Mouse (Mus musculus) kidney, adult 2 months (tissue): ENCODE data around the gene Nudt17. TPM values are rescaled to one million over a fixed set of nuclear protein-coding genes. Genes with fewer than 3 reads are reported as not detected.
A peak's percentile ranks its signal among the peaks of the same experiment; 100 is the strongest.
"Not testable (repeated sequence)": the region's sequence is repeated elsewhere in the genome, so short reads cannot be mapped to it uniquely, and the experiment has no call there.

Source experiments
- DNase-seq: peaks from one replicate; pipeline ENCODE4 v3.0.0; 2021
- H3K27ac ChIP-seq: fragments of 200-500 bp; 2 replicates; pipeline ENCODE4 v1.5.1; 2012; ENCODE audit warnings: low read depth, low read length, control low read depth, inconsistent platforms; ENCODE audit not compliant: insufficient read depth
- H3K27me3 ChIP-seq: fragments of 200-500 bp; replicated peaks from 2 replicates; pipeline ENCODE4 v1.6.1; 2012; ENCODE audit warnings: mild to moderate bottlenecking, moderate library complexity, low read length, inconsistent platforms; ENCODE audit not compliant: control insufficient read depth, insufficient read depth
- H3K36me3 ChIP-seq: fragments of 200-500 bp; 2 replicates; pipeline ENCODE4 v1.6.1; 2012; ENCODE audit warnings: mild to moderate bottlenecking, moderate library complexity, low read length, inconsistent platforms; ENCODE audit not compliant: control insufficient read depth, insufficient read depth
- H3K4me1 ChIP-seq: fragments of 200-500 bp; 2 replicates; pipeline ENCODE4 v1.6.1; 2011; ENCODE audit warnings: low read length; ENCODE audit not compliant: control insufficient read depth, insufficient read depth
- H3K4me3 ChIP-seq: fragments of 200-500 bp; 2 replicates; pipeline ENCODE4 v1.5.1; 2011; ENCODE audit warnings: mild to moderate bottlenecking, low read depth, low read length, control low read depth; ENCODE audit not compliant: insufficient read depth
- CTCF ChIP-seq: fragments of 200-500 bp; conservative IDR thresholded peaks from 2 replicates; pipeline ENCODE4 v1.5.1; 2011; ENCODE audit warnings: low read depth, mild to moderate bottlenecking, control low read depth, low read length, moderate library complexity, mixed read lengths; ENCODE audit not compliant: insufficient read depth, insufficient read length
- POLR2A ChIP-seq: fragments of 200-500 bp; IDR thresholded peaks from one replicate; pipeline ENCODE4 v1.6.1; 2011; ENCODE audit warnings: low read depth, low read length, control low read depth
- WGBS: fragments of 180-500 bp; shearing (Covaris S2); methylation state at CpG from one replicate; pipeline ENCODE4 v1.1.7; 2018; 5-methylcytosine and 5-hydroxymethylcytosine counted together
- polyA plus RNA-seq: library from polyadenylated mRNA; depleted of rRNA; stranded (reverse); fragments of >200 nt; gene quantifications from 2 replicates; pipeline ENCODE4 v1.2.3, GENCODE M21; 2012

Gene Nudt17
- polyA plus RNA-seq, 1 experiment, result 3.6 TPM

DNA sequence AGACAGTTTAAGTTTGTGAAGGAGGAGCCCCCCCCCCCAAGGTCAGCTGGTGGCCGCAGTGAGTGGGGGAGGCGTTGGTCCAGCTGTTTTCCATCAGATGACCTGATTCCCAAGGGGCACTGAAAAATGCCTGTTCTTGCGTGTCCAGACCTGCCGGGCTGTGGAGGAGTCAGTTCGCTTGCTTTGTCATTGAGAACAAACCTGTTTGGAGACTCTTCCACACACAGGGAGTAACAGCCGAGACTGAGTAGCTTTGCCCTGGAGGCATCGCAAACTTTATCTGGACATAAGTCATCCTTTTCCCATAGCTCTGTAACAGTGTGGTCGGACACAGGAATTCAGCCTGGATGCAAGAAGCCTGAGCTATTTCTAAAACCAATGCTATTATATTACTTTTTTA lies 33.9 kb downstream of the Nudt17 start:
- Histone ChIP-seq H3K27me3 (no peaks in the 10 kb centered on the region), H3K27ac (no peak overlapping the region), H3K36me3 (no peaks in the 10 kb centered on the region), H3K4me3 (no peak overlapping the region), H3K4me1 (no peaks in the 10 kb centered on the region)
- 38% methylated on average over 8 of the region's 8 CpGs for WGBS
- no peak for DNase-seq
- TF ChIP-seq CTCF, result no peak
- TF ChIP-seq POLR2A, result no peak

DNA sequence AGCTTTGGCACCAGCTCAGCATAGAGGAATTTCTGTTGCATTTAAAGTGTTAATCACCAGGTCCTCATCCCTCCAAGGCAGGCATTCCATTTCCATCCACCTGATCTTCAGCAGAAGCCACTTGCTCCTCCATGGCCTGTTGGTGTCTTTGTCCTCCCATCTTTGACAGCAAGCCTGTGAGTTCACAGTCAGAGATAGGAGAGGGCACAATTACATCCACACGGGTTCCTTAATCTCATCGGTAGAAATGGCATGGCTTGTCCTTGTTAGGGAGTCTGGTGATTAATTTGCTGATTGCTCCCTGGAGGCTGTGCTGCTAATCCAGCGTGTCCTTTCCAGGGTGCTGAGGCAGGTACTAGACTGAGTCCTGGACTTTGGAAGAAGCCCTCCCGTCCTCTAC lies 34.8 kb downstream of the Nudt17 start:
- 50% methylated on average over 4 of the region's 4 CpGs for WGBS
- no peak for DNase-seq
- no peak overlapping the region for H3K27ac ChIP-seq

DNA sequence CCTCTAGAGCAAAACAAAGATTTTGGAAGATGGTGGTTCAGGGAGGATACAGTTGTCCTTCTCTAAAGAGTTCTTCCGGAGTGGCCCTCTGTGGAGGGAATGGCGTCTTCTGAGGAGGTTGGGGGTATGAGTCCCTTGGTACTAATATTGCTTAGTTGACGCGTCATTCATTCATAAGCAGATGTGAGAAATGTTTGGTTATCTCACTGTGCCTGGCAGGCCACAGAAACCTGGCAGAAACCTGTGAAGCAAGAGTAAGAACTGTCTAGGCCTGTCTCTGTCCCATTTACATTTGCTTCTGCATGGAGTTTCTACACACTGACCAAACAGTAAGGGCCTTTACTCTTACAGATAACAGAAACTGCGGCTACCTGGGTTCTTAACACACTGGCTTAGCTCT lies 36.8 kb downstream of the Nudt17 start:
- H3K27me3 ChIP-seq, result no peaks in the 10 kb centered on the region
- DNase-seq, result no peak
- H3K27ac ChIP-seq, result no peak overlapping the region
- 98% methylated on average over 5 of the region's 5 CpGs for WGBS
- peaks cover 4% of the 10 kb centered on the region; the same call in 1 of the 2 replicates for H3K4me1 ChIP-seq
- H3K4me3 ChIP-seq, result no peak overlapping the region
- TF ChIP-seq CTCF (no peak), POLR2A (no peak)
- no peaks in the 10 kb centered on the region for H3K36me3 ChIP-seq

More for the DNA sequence above, 34.8 kb downstream of the Nudt17 start:
- no peaks in the 10 kb centered on the region for H3K4me1 ChIP-seq
- no peaks in the 10 kb centered on the region for H3K36me3 ChIP-seq
- no peaks in the 10 kb centered on the region for H3K27me3 ChIP-seq
- TF ChIP-seq POLR2A, result no peak
- no peak for TF ChIP-seq CTCF
- H3K4me3 ChIP-seq, result no peak overlapping the region

DNA sequence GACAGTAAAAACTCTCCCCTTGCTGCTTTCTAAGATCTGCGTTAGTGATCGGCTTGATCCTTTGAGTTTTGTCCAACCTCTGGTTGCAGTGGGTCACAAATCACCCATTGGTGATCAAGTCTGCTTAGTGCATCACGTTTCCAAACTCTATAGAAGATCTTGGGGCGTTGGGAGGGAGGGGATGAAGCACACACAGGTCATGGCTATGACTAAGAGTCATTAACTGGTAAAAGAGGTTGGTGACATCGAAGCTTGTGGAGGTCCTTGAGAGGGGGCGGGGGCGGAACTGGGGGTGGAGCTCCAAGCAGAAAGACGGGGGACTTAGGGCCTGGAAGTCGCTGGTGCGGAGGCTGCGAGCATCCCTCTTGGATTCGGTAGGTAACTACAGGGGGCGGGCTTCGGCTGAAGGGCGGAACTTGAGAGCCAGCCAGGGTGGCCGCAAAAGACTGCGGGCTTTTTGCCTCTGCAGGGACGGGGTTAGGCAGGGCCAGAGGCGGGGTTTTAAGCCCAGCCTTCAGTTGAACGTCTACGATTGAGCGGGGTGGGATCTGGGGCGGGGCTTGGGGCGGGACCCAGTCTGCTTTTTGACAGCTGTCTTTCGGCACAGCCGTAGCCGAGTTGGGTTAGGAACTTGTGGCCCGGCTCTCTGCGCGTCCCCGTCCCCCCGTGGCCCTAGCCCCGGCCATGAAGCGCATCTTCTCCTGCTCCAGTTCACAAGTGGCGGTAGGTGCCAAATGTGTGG lies 38.5 kb downstream of the Nudt17 start, which contains the start of gene Ankrd35:
Gene Ankrd35, plus strand, starts transcription at position 405 of the 742 bp plus-strand sequence.
- TF ChIP-seq CTCF, result peak; percentile 31; the same call in 1 of the 2 replicates
- TF ChIP-seq POLR2A, result no peak

GRCm38 (mm10) chr3:96668424-96669067 lies 39.8 kb downstream of the Nudt17 start:
- no peak for DNase-seq
- H3K36me3 ChIP-seq, result no peaks in the 10 kb centered on the region
- H3K4me1 ChIP-seq, result peaks cover 7% of the 10 kb centered on the region; the same call in 1 of the 2 replicates
- no peaks in the 10 kb centered on the region for H3K27me3 ChIP-seq
- no peak for TF ChIP-seq POLR2A
- TF ChIP-seq CTCF, result no peak
- WGBS, result 86% methylated on average over 5 of the region's 5 CpGs
- H3K4me3 ChIP-seq, result no peak overlapping the region
- H3K27ac ChIP-seq, result no peak overlapping the region

More for the DNA sequence above, 38.5 kb downstream of the Nudt17 start, which contains the start of gene Ankrd35:
- Histone ChIP-seq H3K4me3 (peak within 1 kb of the TSS; percentile 52), H3K36me3 (no peaks in the 10 kb centered on the region), H3K27me3 (no peaks in the 10 kb centered on the region), H3K4me1 (peaks cover 4% of the 10 kb centered on the region; the same call in 1 of the 2 replicates), H3K27ac (no peak within 1 kb of the TSS)
- peak; percentile 90 for DNase-seq
- WGBS, result 6% methylated on average over 35 of the region's 35 CpGs

DNA sequence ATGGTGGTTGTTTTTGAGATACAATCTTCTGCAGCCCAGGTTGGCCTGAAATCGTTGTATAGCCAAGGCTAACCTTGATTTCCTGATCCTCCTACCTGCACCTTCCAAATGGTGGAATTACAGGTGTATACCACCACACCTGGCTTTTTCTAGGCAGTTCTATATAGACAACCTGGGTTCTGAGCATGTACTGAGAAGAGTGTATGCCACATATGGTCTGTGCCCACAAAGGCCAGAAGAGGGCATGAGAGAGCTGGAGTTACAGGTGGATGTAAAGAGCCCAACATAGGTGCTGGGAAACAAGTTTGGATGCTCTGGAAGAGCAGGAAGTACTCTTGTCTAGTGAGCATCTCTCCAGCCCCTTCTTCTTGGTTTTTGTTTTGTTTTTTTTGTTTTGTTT lies 41.0 kb downstream of the Nudt17 start:
- H3K27me3 ChIP-seq, result no peaks in the 10 kb centered on the region
- H3K27ac ChIP-seq, result no peak overlapping the region
- WGBS, result 44% methylated on average over 1 of the region's 1 CpGs
- H3K36me3 ChIP-seq, result no peaks in the 10 kb centered on the region
- peaks cover 7% of the 10 kb centered on the region; the same call in 1 of the 2 replicates for H3K4me1 ChIP-seq
- TF ChIP-seq CTCF, result peak; percentile 61
- TF ChIP-seq POLR2A, result no peak
- no peak overlapping the region for H3K4me3 ChIP-seq
- DNase-seq, result peak; percentile 43

GRCm38 (mm10) chr3:96666916-96667315 lies 41.4 kb downstream of the Nudt17 start:
- peak; percentile 82 for DNase-seq
- 48% methylated on average over 5 of the region's 5 CpGs for WGBS
- Histone ChIP-seq H3K4me3 (no peak overlapping the region), H3K4me1 (peaks cover 7% of the 10 kb centered on the region; the same call in 1 of the 2 replicates), H3K27ac (no peak overlapping the region), H3K27me3 (no peaks in the 10 kb centered on the region), H3K36me3 (no peaks in the 10 kb centered on the region)
- TF ChIP-seq POLR2A (no peak), CTCF (no peak)

DNA sequence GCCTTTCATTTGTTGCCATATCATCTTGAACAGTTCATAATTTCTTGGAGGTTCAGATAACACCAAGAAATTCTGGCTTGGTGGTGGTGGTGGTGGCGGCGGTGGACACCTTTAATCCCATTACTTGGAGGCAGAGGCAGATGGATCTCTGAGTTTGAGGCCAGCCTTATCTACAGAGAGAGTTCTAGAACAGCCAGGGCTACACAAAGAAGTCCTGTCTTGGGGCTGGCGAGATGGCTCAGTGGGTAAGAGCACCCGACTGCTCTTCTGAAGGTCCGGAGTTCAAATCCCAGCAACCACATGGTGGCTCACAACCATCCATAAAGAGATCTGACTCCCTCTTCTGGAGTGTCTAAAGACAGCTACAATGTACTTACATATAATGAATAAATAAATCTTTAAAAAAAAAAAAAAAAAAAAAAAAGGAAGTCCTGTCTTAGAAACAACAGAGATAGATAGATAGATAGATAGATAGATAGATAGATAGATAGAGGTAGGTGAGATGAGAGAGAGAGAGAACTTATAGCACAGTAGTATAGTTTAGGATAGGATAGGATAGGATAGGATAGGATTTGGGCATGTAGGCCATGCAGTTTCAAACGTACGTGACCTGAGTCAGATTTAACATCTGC lies 42.5 kb downstream of the Nudt17 start:
- not testable (repeated sequence) for H3K27ac ChIP-seq, H3K27me3 ChIP-seq, H3K4me1 ChIP-seq, DNase-seq, H3K36me3 ChIP-seq, H3K4me3 ChIP-seq
- 94% methylated on average over 7 of the region's 7 CpGs for WGBS
